Mouse (Mus musculus) megakaryocyte, embryonic 14.5 days (primary cell): ENCODE measurements around the gene 4921536K21Rik.

Experiments
- FLI1 ChIP-seq: IDR thresholded peaks from 2 replicates; pipeline ENCODE4 v1.6.1; 2012; ENCODE audit warnings: low read length, inconsistent platforms, mixed read lengths
- GATA1 ChIP-seq: IDR thresholded peaks from 3 replicates; pipeline ENCODE4 v1.6.1; 2012; ENCODE audit warnings: mixed read lengths, low read length, inconsistent platforms, borderline replicate concordance

DNA sequence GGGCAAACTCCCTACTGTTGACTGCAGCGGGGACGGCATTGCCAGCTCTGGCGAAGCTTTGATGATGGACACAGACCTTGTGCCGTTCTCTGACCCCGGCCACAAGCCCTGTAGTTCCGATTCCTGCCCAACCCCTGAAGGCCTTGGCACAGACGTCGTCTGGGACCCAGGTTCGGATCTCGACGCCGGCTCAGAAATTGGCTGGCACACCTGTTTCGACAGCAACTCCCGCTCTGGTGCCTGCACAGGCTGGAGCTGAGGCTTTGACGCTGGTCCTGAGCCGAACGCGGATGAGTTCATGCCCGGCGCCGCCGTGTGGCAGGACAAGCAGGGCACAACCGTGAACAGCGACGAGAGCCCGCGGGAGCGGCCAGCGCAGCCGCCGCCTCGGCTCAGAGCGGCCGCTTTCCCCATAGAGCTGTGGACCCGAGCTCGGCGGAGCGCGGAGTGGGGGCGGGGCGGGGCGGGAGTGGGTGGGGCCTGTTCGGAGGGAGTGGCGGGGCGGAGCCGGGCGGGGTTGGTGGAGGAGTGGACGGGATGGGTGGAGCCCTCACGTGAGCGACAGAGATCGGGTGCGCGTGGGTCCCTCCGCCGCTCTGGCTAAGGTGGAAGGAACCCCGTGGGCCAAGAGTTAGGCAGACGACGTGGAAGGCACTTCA is 31.3 kb downstream of the 4921536K21Rik start, which contains the start of gene Osbp2:
- TF ChIP-seq GATA1, result no peak
- TF ChIP-seq FLI1, result no peak
